Mouse (Mus musculus) heart, adult 2 months (tissue): Measurements from ENCODE around the gene Sgpp1. TPM values are rescaled to one million over a fixed set of nuclear protein-coding genes. Genes with fewer than 3 reads are reported as not detected.

ENCODE experiments used
- DNase-seq, 2 experiments: peaks; one replicate each; pipeline ENCODE4 v3.0.0; 2021
- H3K27ac ChIP-seq: fragments of 200-600 bp; 2 replicates; pipeline ENCODE4 v1.8.1; 2022
- H3K27me3 ChIP-seq: fragments of 200-500 bp; 2 replicates; pipeline ENCODE4 v1.6.1; 2012; ENCODE audit warnings: mild to moderate bottlenecking, low read length, inconsistent platforms, mixed read lengths; ENCODE audit not compliant: control insufficient read depth, insufficient read depth
- H3K36me3 ChIP-seq: fragments of 200-500 bp; 2 replicates; pipeline ENCODE4 v1.6.1; 2012; ENCODE audit warnings: low read length, inconsistent platforms; ENCODE audit not compliant: control insufficient read depth, insufficient read depth
- H3K4me1 ChIP-seq: fragments of 200-500 bp; 2 replicates; pipeline ENCODE4 v1.6.1; 2011; ENCODE audit warnings: low read length; ENCODE audit not compliant: control insufficient read depth, insufficient read depth
- H3K4me3 ChIP-seq: fragments of 200-600 bp; 2 replicates; pipeline ENCODE4 v1.8.1; 2022
- H3K79me2 ChIP-seq: fragments of 200-500 bp; replicated peaks from 2 replicates; pipeline ENCODE4 v1.6.1; 2012; ENCODE audit warnings: mild to moderate bottlenecking, inconsistent platforms, low read length, moderate library complexity, mixed read lengths; ENCODE audit not compliant: control insufficient read depth, insufficient read depth
- H3K9ac ChIP-seq: fragments of 200-500 bp; 2 replicates; pipeline ENCODE4 v1.6.1; 2012; ENCODE audit warnings: low read depth, mild to moderate bottlenecking, control low read depth, inconsistent platforms, low read length, mixed read lengths
- CTCF ChIP-seq: fragments of 200-600 bp; IDR thresholded peaks from 2 replicates; pipeline ENCODE4 v1.8.1; 2022; ENCODE audit warnings: antibody characterized with exemption, mild to moderate bottlenecking, moderate library complexity
- EP300 ChIP-seq: fragments of 200-500 bp; IDR thresholded peaks from 2 replicates; pipeline ENCODE4 v1.6.1; 2011; ENCODE audit warnings: low read depth, low read length, control low read depth; ENCODE audit not compliant: insufficient read depth
- POLR2A ChIP-seq: fragments of 200-500 bp; IDR thresholded peaks from 2 replicates; pipeline ENCODE4 v1.6.1; 2011; ENCODE audit warnings: mild to moderate bottlenecking, low read depth, low read length, control low read depth; ENCODE audit not compliant: insufficient read depth
- WGBS: fragments of 180-500 bp; shearing (Covaris S2); methylation state at CpG from one replicate; pipeline ENCODE4 v1.1.7; 2018; 5-methylcytosine and 5-hydroxymethylcytosine counted together
- intact Hi-C: fragments of 180-260 bp; cut with DNase I; formaldehyde crosslinking; loops from one replicate; pipeline ENCODE4 v1.15.1; 2025
- polyA plus RNA-seq: library from polyadenylated mRNA; depleted of rRNA; stranded (reverse); fragments of >200 nt; gene quantifications from 2 replicates; pipeline ENCODE4 v1.2.3, GENCODE M21; 2012
- total RNA-seq, 2 experiments: library from RNA; stranded (reverse); gene quantifications; 2 replicates each; pipeline ENCODE4 v1.2.3; 2021

Gene Sgpp1
- total and polyA plus RNA-seq, 3 experiments, result 17.1 to 22.5 (median 21.3) TPM

- Histone ChIP-seq H3K27ac (no peak overlapping the region), H3K4me1 (no peaks in the 10 kb centered on the region), H3K27me3 (no peaks in the 10 kb centered on the region), H3K36me3 (no peaks in the 10 kb centered on the region), H3K79me2 (no peaks in the 10 kb centered on the region), H3K4me3 (no peak overlapping the region), H3K9ac (no peak overlapping the region)
- 89% methylated on average over 9 of the region's 9 CpGs for WGBS
- no peak for TF ChIP-seq POLR2A
- intact Hi-C loops, result no loop called here
- DNase-seq, result no peak
These were observed 24.7 kb downstream of the Sgpp1 start for GRCm38 (mm10) chr12:75710596-75711376.

- Histone ChIP-seq H3K4me1 (no peaks in the 10 kb centered on the region), H3K27me3 (no peaks in the 10 kb centered on the region), H3K4me3 (no peak overlapping the region), H3K36me3 (no peaks in the 10 kb centered on the region), H3K79me2 (no peaks in the 10 kb centered on the region), H3K9ac (no peak overlapping the region), H3K27ac (no peak overlapping the region)
- no peak for TF ChIP-seq POLR2A
- TF ChIP-seq EP300, result no peak
- TF ChIP-seq CTCF, result no peak
- intact Hi-C loops, result no loop called here
- 53% methylated on average over 2 of the region's 2 CpGs for WGBS
- no peak for DNase-seq
These were observed 26.0 kb downstream of the Sgpp1 start for GRCm38 (mm10) chr12:75709506-75709905.

- DNase-seq, result no peak
- H3K36me3 ChIP-seq, result no peaks in the 10 kb centered on the region
- H3K79me2 ChIP-seq, result no peaks in the 10 kb centered on the region
- no peaks in the 10 kb centered on the region for H3K27me3 ChIP-seq
- no peak overlapping the region for H3K27ac ChIP-seq
- no peak overlapping the region for H3K9ac ChIP-seq
- H3K4me3 ChIP-seq, result no peak overlapping the region
- H3K4me1 ChIP-seq, result peaks cover 2% of the 10 kb centered on the region
- WGBS, result 90% methylated on average over 7 of the region's 7 CpGs
- TF ChIP-seq EP300 (no peak), POLR2A (no peak), CTCF (no peak)
- intact Hi-C loops, result no loop called here
These were observed 28.9 kb downstream of the Sgpp1 start for GRCm38 (mm10) chr12:75706670-75707069.

GRCm38 (mm10) chr12:75702739-75703122 is 32.8 kb downstream of the Sgpp1 start:
- Histone ChIP-seq H3K4me3 (no peak overlapping the region), H3K9ac (no peak overlapping the region), H3K27me3 (no peaks in the 10 kb centered on the region), H3K27ac (no peak overlapping the region), H3K79me2 (no peaks in the 10 kb centered on the region), H3K4me1 (peaks cover 4% of the 10 kb centered on the region), H3K36me3 (no peaks in the 10 kb centered on the region)
- 83% methylated on average over 3 of the region's 3 CpGs for WGBS
- no peak for TF ChIP-seq POLR2A
- no peak for TF ChIP-seq CTCF
- no peak for TF ChIP-seq EP300
- intact Hi-C loops, result no loop called here
- DNase-seq, result no peak

GRCm38 (mm10) chr12:75702084-75702738 is 33.3 kb downstream of the Sgpp1 start:
- TF ChIP-seq CTCF (no peak), EP300 (no peak), POLR2A (no peak)
- Histone ChIP-seq H3K4me1 (peaks cover 4% of the 10 kb centered on the region), H3K9ac (no peak overlapping the region; the same call in 1 of the 2 replicates), H3K27ac (peak overlapping the region; percentile 5; the same call in 1 of the 2 replicates), H3K79me2 (no peaks in the 10 kb centered on the region), H3K27me3 (no peaks in the 10 kb centered on the region), H3K36me3 (no peaks in the 10 kb centered on the region), H3K4me3 (peak overlapping the region; percentile 35)
- intact Hi-C loops, result no loop called here
- 34% methylated on average over 14 of the region's 14 CpGs for WGBS
- DNase-seq, result peak; percentile 23 to 43
